Mouse (Mus musculus): Measurements from ENCODE around the gene Dusp10. TPM values are rescaled to one million over a fixed set of nuclear protein-coding genes. Genes with fewer than 3 reads are reported as not detected.

Gene Dusp10
- total RNA-seq, 2 experiments from 2014 or later = 1.7 to 1.9 TPM

GRCm38 (mm10) chr1:184094914-184095313, 81.8 kb downstream of the Dusp10 start:
- no peak for ATAC-seq (replicated peaks; ENCODE audit: poor library complexity)

DNA sequence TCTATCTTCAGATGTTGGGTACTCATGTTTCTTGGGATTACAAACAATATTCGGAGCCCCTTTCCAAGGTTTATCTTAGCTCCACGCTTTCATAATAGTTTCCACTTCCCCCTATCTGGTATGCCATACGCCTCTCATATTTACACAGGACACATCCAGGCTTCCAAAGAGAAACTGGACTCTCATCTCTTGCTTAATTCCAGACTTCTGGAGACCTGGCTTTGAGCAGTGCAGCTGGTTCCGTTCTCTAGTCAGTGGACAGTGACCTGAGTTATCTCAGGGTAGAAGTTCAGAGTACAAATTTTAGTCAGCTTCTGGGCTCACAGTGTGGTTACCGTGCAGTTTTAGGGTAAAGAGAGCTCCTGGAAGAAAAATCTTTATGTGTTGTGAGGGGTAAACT, 87.3 kb downstream of the Dusp10 start:
- no peak for ATAC-seq (replicated peaks; ENCODE audit: poor library complexity)

GRCm38 (mm10) chr1:184100927-184101749, 88.0 kb downstream of the Dusp10 start:
- ATAC-seq (replicated peaks; ENCODE audit: poor library complexity) = no peak

- ATAC-seq (replicated peaks; ENCODE audit: poor library complexity) = no peak
Observed at GRCm38 (mm10) chr1:184101750-184102046, 88.6 kb downstream of the Dusp10 start.

DNA sequence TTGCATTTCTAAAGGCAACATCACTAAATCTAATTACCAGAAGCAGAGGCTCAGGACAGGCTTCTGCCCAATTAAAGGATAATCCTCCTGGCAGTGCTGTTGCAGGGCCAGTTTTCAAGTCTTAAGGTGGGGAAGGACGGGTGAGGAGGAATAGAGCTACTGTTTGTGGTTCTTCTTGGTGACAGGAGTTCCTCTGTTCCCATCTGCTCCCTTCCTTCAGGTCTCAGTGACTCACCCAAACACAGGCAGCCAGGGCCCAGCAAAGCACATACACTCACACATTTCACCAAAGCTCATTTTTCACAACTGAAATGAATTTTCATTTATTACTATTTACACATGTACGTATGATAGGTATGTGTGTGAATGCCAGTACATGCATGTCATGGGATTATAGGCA, 93.7 kb downstream of the Dusp10 start:
- ATAC-seq (replicated peaks; ENCODE audit: poor library complexity) = no peak

DNA sequence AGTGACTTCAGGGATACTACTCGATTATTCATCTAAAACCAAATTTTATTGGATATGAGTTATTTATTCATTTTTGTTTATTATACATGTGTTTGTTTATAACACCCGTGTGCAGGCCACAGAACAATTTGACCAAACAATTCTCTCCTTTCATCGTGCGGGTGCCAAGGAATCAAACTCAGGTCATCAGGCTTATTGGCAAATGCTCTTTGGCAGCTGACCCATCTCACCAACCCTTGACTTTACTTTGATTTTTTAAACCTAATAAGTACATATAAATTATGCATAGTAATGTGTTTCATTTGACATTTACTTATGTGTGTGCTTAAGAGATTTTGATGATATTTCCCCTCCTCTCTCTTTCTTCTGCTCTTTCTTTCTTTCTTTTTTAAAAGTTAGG, 94.3 kb downstream of the Dusp10 start:
- ATAC-seq (replicated peaks; ENCODE audit: poor library complexity) = no peak

DNA sequence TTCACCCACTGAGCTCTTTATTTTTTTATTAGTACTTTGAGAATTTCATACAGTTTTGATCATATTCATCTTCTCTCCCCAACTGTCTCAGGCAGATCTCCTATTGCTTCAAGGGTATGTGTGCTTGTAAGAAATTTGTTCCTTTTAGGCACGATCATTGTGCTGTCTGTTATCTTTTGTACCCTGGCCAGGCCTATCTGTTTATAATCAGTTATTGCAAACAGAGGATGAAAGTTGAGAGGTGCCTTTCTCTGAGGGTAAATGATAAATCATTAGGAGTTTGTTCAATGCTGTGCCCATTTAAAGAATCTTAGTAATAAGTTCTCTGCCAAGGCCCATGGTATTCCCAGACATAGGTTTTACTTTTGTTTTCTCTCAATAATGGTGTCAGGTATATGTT, 95.2 kb downstream of the Dusp10 start:
- no peak for ATAC-seq (replicated peaks; ENCODE audit: poor library complexity)

DNA sequence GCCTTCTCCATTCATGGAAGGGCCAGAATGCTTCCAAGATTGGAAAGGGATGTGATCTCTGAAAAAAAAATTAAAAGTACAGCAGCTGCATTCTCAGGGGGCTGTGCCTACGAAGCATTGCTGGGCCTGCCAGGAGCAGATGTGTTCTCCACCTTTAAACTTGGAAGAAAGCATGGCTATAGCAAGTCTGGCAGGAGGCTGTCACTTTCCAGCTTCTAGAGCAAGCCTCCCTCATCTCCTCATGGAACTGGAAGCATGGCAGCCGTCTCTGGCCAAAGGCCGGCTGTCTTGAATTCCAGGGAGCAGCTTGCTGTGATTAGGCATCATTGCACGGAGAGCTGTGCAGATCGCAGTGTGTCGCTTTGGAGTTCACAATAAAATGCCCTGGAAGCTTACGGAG, 104.5 kb downstream of the Dusp10 start:
- no peak for ATAC-seq (replicated peaks; ENCODE audit: poor library complexity)

- no peak for ATAC-seq (replicated peaks; ENCODE audit: poor library complexity)
Observed at GRCm38 (mm10) chr1:184117991-184118390, 104.9 kb downstream of the Dusp10 start.

DNA sequence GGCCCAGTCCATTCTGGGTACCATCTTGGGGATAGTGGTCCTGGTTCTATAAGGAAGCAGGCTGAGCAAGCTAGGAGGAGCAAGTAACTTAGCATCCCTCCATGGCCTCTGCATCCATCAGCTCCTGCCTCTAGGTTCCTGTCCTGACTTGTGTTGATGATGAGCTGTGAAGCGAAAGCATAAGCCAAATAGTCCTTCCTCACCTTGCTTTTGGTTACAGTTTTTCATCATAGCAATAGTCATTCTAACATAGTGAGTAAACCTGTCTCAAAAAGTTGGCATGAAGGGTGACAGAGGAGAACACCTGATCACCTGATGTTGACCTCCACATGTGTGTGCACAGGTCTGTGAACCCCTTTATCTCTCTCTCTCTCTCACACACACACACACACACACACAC, 105.5 kb downstream of the Dusp10 start:
- ATAC-seq (replicated peaks; ENCODE audit: poor library complexity) = no peak

Other genes starting within 250 kb of the Dusp10 start
- gene 1700056E22Rik, start 21.0 kb downstream of the Dusp10 start, total RNA-seq (2015) = 0.89 and 1.2 TPM in 2 replicates
- gene 1700056E22Rik, start 21.0 kb downstream of the Dusp10 start, total RNA-seq (2017) = 1.1 and 2.1 TPM in 2 replicates